Mouse (Mus musculus): ENCODE results near the gene Cct8l1.

DNA sequence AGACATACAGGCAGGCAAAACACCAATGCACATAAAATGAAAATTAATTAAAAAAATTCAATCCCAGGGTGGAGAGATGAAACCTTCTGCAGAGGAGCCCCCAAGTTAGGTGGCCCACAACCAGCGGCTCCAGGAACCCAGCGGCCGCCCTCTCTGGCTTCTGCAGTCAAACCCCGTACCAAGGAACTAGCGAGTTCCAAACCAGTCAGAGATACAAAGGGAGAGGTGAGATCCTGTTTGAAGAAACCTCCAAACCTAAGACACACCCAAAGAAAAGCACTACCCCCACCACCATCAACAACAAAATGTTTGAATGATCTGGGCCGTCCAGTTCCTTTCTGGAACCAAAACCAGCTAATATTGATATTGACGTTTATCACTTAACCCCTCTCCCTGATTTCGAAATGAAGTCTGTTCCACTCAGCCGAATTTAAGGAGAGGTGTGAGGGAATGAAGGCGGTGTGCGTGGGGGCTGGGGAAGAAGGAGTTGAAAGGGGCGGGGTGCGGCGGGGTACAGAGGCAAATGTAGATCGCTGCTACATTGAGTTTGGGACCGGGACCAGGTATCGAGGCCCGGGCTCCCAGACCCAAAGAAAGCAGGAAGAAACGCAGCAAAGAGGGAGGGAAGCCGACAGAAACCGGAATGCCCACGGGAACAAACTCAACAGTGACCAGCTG lies 13.1 kb downstream of the Cct8l1 start:
- TF ChIP-seq CTCF (IDR thresholded peaks at IDR 0.05; ENCODE audit: low read depth) = no peak
- TF ChIP-seq EP300 (IDR thresholded peaks at IDR 0.05; ENCODE audit: low read depth) = no peak
